Mouse (Mus musculus) heart, adult 8-10 months (tissue): ENCODE measurements around the gene Kcnk12. TPM values are rescaled to one million over a fixed set of nuclear protein-coding genes. Genes with fewer than 3 reads are reported as not detected.

Source experiments
- DNase-seq: peaks from one replicate; pipeline ENCODE4 v3.0.0; 2022; ENCODE audit warnings: low spot score
- total RNA-seq, 4 experiments: library from RNA; stranded (reverse); gene quantifications; 2 replicates each; pipeline ENCODE4 v1.2.4; 2022

Kcnk12 gene
- total RNA-seq, 4 experiments from 2014 or later, result not detected

GRCm38 (mm10) chr17:87787711-87788110 is 10.1 kb downstream of the Kcnk12 start:
- DNase-seq, result no peak

GRCm38 (mm10) chr17:87785721-87786120 is 12.1 kb downstream of the Kcnk12 start:
- DNase-seq, result no peak

- no peak for DNase-seq
Observed at GRCm38 (mm10) chr17:87784911-87785310, 12.9 kb downstream of the Kcnk12 start.

- DNase-seq, result no peak
Observed at GRCm38 (mm10) chr17:87784141-87784831, 13.5 kb downstream of the Kcnk12 start.

- DNase-seq, result no peak
Observed at GRCm38 (mm10) chr17:87781244-87781643, 16.6 kb downstream of the Kcnk12 start.

- DNase-seq, result no peak
Observed at GRCm38 (mm10) chr17:87780164-87780563, 17.6 kb downstream of the Kcnk12 start.

- no peak for DNase-seq
Observed at GRCm38 (mm10) chr17:87774982-87775381, 22.8 kb downstream of the Kcnk12 start.

- DNase-seq, result no peak
Observed at GRCm38 (mm10) chr17:87773175-87773574, 24.6 kb downstream of the Kcnk12 start.

GRCm38 (mm10) chr17:87770766-87771165 is 27.0 kb downstream of the Kcnk12 start:
- no peak for DNase-seq

- DNase-seq, result no peak
Observed at GRCm38 (mm10) chr17:87766888-87767287, 30.9 kb downstream of the Kcnk12 start.

GRCm38 (mm10) chr17:87765031-87765430 is 32.8 kb downstream of the Kcnk12 start:
- no peak for DNase-seq

- no peak for DNase-seq
Observed at GRCm38 (mm10) chr17:87763146-87763545, 34.6 kb downstream of the Kcnk12 start.

GRCm38 (mm10) chr17:87760315-87760714 is 37.5 kb downstream of the Kcnk12 start:
- no peak for DNase-seq

- DNase-seq, result no peak
Observed at GRCm38 (mm10) chr17:87745926-87746888, 51.6 kb downstream of the Kcnk12 start.

- DNase-seq, result no peak
Observed at GRCm38 (mm10) chr17:87744985-87745925, 52.5 kb downstream of the Kcnk12 start.

GRCm38 (mm10) chr17:87739835-87740234 is 58.0 kb downstream of the Kcnk12 start:
- DNase-seq, result no peak

GRCm38 (mm10) chr17:87737144-87737543 is 60.6 kb downstream of the Kcnk12 start:
- no peak for DNase-seq

GRCm38 (mm10) chr17:87734471-87734870 is 63.3 kb downstream of the Kcnk12 start:
- DNase-seq, result no peak

- no peak for DNase-seq
Observed at GRCm38 (mm10) chr17:87731962-87732361, 65.8 kb downstream of the Kcnk12 start.

GRCm38 (mm10) chr17:87726489-87727356 is 71.1 kb downstream of the Kcnk12 start:
- DNase-seq, result no peak

GRCm38 (mm10) chr17:87724727-87725126 is 73.1 kb downstream of the Kcnk12 start:
- no peak for DNase-seq
